35 mouse cellular contexts compared by ENCODE assay signal in the genomic region with DNA sequence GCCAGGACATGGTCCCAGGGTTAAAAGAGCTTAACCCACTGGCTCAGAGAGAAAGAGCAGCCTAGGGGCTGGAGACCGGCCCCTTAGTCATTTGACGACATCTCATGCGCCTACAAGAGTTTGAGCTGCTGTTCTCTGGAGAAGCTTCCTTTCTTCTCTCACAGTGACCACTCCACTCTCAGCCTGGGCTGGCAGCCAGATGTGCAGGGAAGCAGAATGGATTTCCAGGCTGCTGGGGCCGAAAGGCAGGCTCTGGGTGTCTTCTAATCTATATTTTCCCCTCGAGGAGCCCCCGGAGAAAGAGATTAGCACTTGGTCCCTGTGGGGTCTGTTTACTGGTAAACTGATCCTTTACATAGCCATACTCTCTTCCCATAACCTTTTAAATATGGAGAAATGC. TPM values are rescaled to one million over a fixed set of nuclear protein-coding genes. Genes with fewer than 3 reads are reported as not detected.
DNase-seq lines count a peak whose midpoint lies in the region; ATAC-seq and TF ChIP-seq lines count a peak whose summit lies in the region.
"Had no signal": no experiment of that assay in that cellular context is flagged by ENCODE, and none has a peak within 500 bp of the region (broad histone marks: within the 10 kb centered on the region; RNA-seq: fewer than 3 reads in every experiment).

No protein-coding gene starts in this region.

- intact Hi-C loops in heart, adult 2 months (cut with DNase I) = loop anchor here (10.0 kb wide), 2 partner anchors 1629 to 1679 kb away; no protein-coding TSS in a partner anchor

- TF ChIP-seq POLR2A in heart, adult 2 months (IDR thresholded peaks at IDR 0.05; ENCODE audit: insufficient read depth, low read depth, low read length) = no peak

- TF ChIP-seq EP300 in heart, adult 2 months (IDR thresholded peaks at IDR 0.05; ENCODE audit: insufficient read depth, low read depth, low read length) = no peak

- no peaks in the 10 kb centered on the region for H3K79me2 ChIP-seq in heart, adult 2 months (replicated peaks; ENCODE audit: control insufficient read depth, insufficient read depth, low read length)

- no peaks in the 10 kb centered on the region for H3K9me3 ChIP-seq in midbrain, embryonic 11.5 days (ENCODE audit: control insufficient read depth, low read length)
- H3K9me3 ChIP-seq in midbrain, embryonic 13.5 days = no peaks in the 10 kb centered on the region
- H3K9me3 ChIP-seq: embryonic facial prominence, embryonic 10.5 days; embryonic facial prominence, embryonic 13.5 days; forebrain, embryonic 13.5 days; heart, embryonic 10.5 days; heart, embryonic 13.5 days; hindbrain, embryonic 12.5 days; hindbrain, embryonic 15.5 days had no signal

- no peaks in the 10 kb centered on the region; the same call in 1 of the 2 replicates for H3K27me3 ChIP-seq in heart, adult 2 months (ENCODE audit: control insufficient read depth, insufficient read depth, low read length)
- peaks cover 20% of the 10 kb centered on the region for H3K27me3 ChIP-seq in midbrain, embryonic 11.5 days (ENCODE audit: control insufficient read depth, insufficient read depth, low read length)
- peaks cover 65% of the 10 kb centered on the region for H3K27me3 ChIP-seq in midbrain, embryonic 13.5 days

- no peak overlapping the region for H3K9ac ChIP-seq in heart, adult 2 months (ENCODE audit: low read depth, low read length)
- no peak overlapping the region for H3K9ac ChIP-seq in midbrain, embryonic 11.5 days (ENCODE audit: low read length)
- no peak overlapping the region for H3K9ac ChIP-seq in midbrain, embryonic 13.5 days (replicated peaks)
- H3K9ac ChIP-seq: embryonic facial prominence, embryonic 13.5 days; forebrain, embryonic 13.5 days; forebrain, postnatal 0 days; heart, embryonic 13.5 days; hindbrain, embryonic 12.5 days; hindbrain, embryonic 15.5 days had no signal

- H3K4me2 ChIP-seq in midbrain, embryonic 11.5 days = no peak overlapping the region
- no peak overlapping the region for H3K4me2 ChIP-seq in midbrain, embryonic 13.5 days (replicated peaks)
- H3K4me2 ChIP-seq: embryonic facial prominence, embryonic 13.5 days; forebrain, embryonic 13.5 days; heart, embryonic 13.5 days; hindbrain, embryonic 12.5 days; hindbrain, embryonic 15.5 days had no signal

- DNase-seq in heart, adult 11 months = peak; percentile 39
- no peak for DNase-seq in heart, adult 2 months
- DNase-seq in kidney, postnatal 10 days = peak; percentile 28
- no peak for DNase-seq in kidney, adult 9 months
- DNase-seq in midbrain, embryonic 11.5 days (ENCODE audit: low spot score, missing footprints) = peak; percentile 70
- DNase-seq in Muller cell, postnatal 12 days (ENCODE audit: inconsistent ontology term) = peak; percentile 63
- no peak for DNase-seq in embryo, embryonic 9.5 days (ENCODE audit: extremely low spot score)
- DNase-seq: adrenal gland, adult 8-10 months; adrenal gland, postnatal 25 days; cerebellum, adult 18-20 months; cerebellum, adult 9-10 months; cerebellum, postnatal 25 days; forebrain, postnatal 0 days; gastrocnemius, adult 2 months; gastrocnemius, postnatal 14 days; heart, adult 18-20 months; heart, postnatal 14 days; heart, postnatal 4 days had no signal

- no peak overlapping the region for H3K27ac ChIP-seq in heart, adult 2 months
- H3K27ac ChIP-seq in midbrain, embryonic 11.5 days (ENCODE audit: low read depth, low read length) = no peak overlapping the region
- no peak overlapping the region for H3K27ac ChIP-seq in midbrain, embryonic 13.5 days
- H3K27ac ChIP-seq: embryonic facial prominence, embryonic 10.5 days; embryonic facial prominence, embryonic 13.5 days; forebrain, embryonic 13.5 days; gastrocnemius, adult 2 months; heart, embryonic 10.5 days; heart, embryonic 13.5 days; hindbrain, embryonic 12.5 days; hindbrain, embryonic 15.5 days had no signal

- WGBS in heart, adult 2 months = 36% methylated on average over 6 of the region's 6 CpGs
- 38% methylated on average over 6 of the region's 6 CpGs for WGBS in midbrain, embryonic 11.5 days
- 38% methylated on average over 6 of the region's 6 CpGs for WGBS in midbrain, embryonic 13.5 days

- H3K36me3 ChIP-seq in heart, adult 2 months (ENCODE audit: control insufficient read depth, insufficient read depth, low read length) = no peaks in the 10 kb centered on the region
- H3K36me3 ChIP-seq in midbrain, embryonic 11.5 days (ENCODE audit: control insufficient read depth, insufficient read depth, low read length) = no peaks in the 10 kb centered on the region
- H3K36me3 ChIP-seq in midbrain, embryonic 13.5 days = no peaks in the 10 kb centered on the region
- H3K36me3 ChIP-seq: embryonic facial prominence, embryonic 10.5 days; embryonic facial prominence, embryonic 13.5 days; heart, embryonic 10.5 days; heart, embryonic 13.5 days; hindbrain, embryonic 12.5 days; hindbrain, embryonic 15.5 days had no signal

- no peak overlapping the region for H3K4me3 ChIP-seq in heart, adult 2 months
- H3K4me3 ChIP-seq in midbrain, embryonic 11.5 days (ENCODE audit: low read depth, low read length) = no peak overlapping the region
- H3K4me3 ChIP-seq in midbrain, embryonic 13.5 days (replicated peaks) = no peak overlapping the region
- H3K4me3 ChIP-seq: embryonic facial prominence, embryonic 10.5 days; embryonic facial prominence, embryonic 13.5 days; erythroblast, embryonic 14.5 days; forebrain, embryonic 13.5 days; gastrocnemius, adult 2 months; heart, embryonic 10.5 days; heart, embryonic 13.5 days; hindbrain, embryonic 12.5 days; hindbrain, embryonic 15.5 days had no signal

- H3K4me1 ChIP-seq in heart, adult 2 months (ENCODE audit: control insufficient read depth, insufficient read depth, low read length) = no peaks in the 10 kb centered on the region
- H3K4me1 ChIP-seq in midbrain, embryonic 11.5 days (ENCODE audit: control insufficient read depth, insufficient read depth, low read length) = peaks cover 16% of the 10 kb centered on the region
- peaks cover 43% of the 10 kb centered on the region for H3K4me1 ChIP-seq in midbrain, embryonic 13.5 days (replicated peaks)

- TF ChIP-seq CTCF in heart, adult 2 months (IDR thresholded peaks at IDR 0.05) = no peak

- ATAC-seq in midbrain, embryonic 11.5 days (ENCODE audit: low FRiP score) = no peak
- ATAC-seq in midbrain, embryonic 13.5 days = no peak
- ATAC-seq: activated CD4-positive, CD25-positive, alpha-beta regulatory T cell, adult 4 months; CD4-positive, CD25-positive, alpha-beta regulatory T cell, adult 4 months; forebrain, embryonic 13.5 days; forebrain, postnatal 0 days had no signal

RNA-seq across cellular contexts. Expression of a gene that starts 44.7 kb away (rescaled TPM):
- not detected for total RNA-seq in heart, adult 2 months (2021)
- not detected in 2 replicates for polyA plus RNA-seq in heart, adult 2 months (2012; rRNA removed)
- not detected in 2 replicates for polyA plus RNA-seq in midbrain, embryonic 11.5 days (2014; fragmentation: Nextera tagmentation; extraction: Ambion mirVana)
- polyA plus RNA-seq in midbrain, embryonic 13.5 days (2015; fragmentation: Nextera tagmentation; extraction: Ambion mirVana) = not detected in 2 replicates
- total RNA-seq: adrenal gland, adult 8-10 months; adrenal gland, postnatal 25 days; common myeloid progenitor, adult 5-6 weeks; gastrocnemius, adult 2 months; gastrocnemius, postnatal 14 days; gastrocnemius, postnatal 4 days; heart, adult 18-20 months; heart, postnatal 14 days; heart, postnatal 4 days; MEL had no signal
- polyA plus RNA-seq: activated CD4-positive, CD25-positive, alpha-beta regulatory T cell, adult 4 months; brain, embryonic 14.5 days; C2C12; CD4-positive, CD25-positive, alpha-beta regulatory T cell, adult 4 months; embryonic facial prominence, embryonic 10.5 days; embryonic facial prominence, embryonic 13.5 days; erythroblast, embryonic 14.5 days; forebrain, embryonic 13.5 days; forebrain, postnatal 0 days; frontal cortex, adult 2 months; heart, embryonic 10.5 days; heart, embryonic 13.5 days; hindbrain, embryonic 12.5 days; hindbrain, embryonic 15.5 days had no signal

RNA-seq across cellular contexts. Expression of a gene that starts 53.5 kb away (rescaled TPM):
- 1 to 10 TPM; 2.8 to 3.1 TPM for total RNA-seq in heart, adult 2 months (2021)
- 3.6 and 4.1 TPM in 2 replicates for polyA plus RNA-seq in heart, adult 2 months (2012; rRNA removed)
- 0.48 and 0.53 TPM in 2 replicates for polyA plus RNA-seq in midbrain, embryonic 11.5 days (2014; fragmentation: Nextera tagmentation; extraction: Ambion mirVana)
- 3.7 and 4.4 TPM in 2 replicates for polyA plus RNA-seq in midbrain, embryonic 13.5 days (2015; fragmentation: Nextera tagmentation; extraction: Ambion mirVana)

Comparison
In these comparisons a context has a peak if more than half of its experiments do, and no peak if none do; other contexts are left out.
1. DNase-seq: peak in heart, adult 11 months (single experiment), kidney, postnatal 10 days (single experiment), midbrain, embryonic 11.5 days (single experiment) and Muller cell, postnatal 12 days (single experiment); none in heart, adult 2 months (0 of 2), kidney, adult 9 months (single experiment) and embryo, embryonic 9.5 days (single experiment).